Mouse (Mus musculus) left cerebral cortex, postnatal 10 days (tissue): ENCODE data around the gene Gm5771. TPM values are rescaled to one million over a fixed set of nuclear protein-coding genes. Genes with fewer than 3 reads are reported as not detected.
"Not testable (repeated sequence)": the region's sequence is repeated elsewhere in the genome, so short reads cannot be mapped to it uniquely, and the experiment has no call there.

ENCODE experiments used
- DNase-seq, 2 experiments: peaks; one replicate each; pipeline ENCODE4 v3.0.0; 2021 to 2022; ENCODE audit warnings: low spot score in 2 of 2, mixed read lengths in 1 of 2; ENCODE audit errors: extremely low spot score in 1 of 2
- intact Hi-C: fragments of 180-260 bp; cut with DNase I; formaldehyde crosslinking; loops from one replicate; pipeline ENCODE4 v1.15.1; 2025
- total RNA-seq, 2 experiments: library from RNA; stranded (reverse); gene quantifications; 2 replicates each; pipeline ENCODE4 v1.2.3; 2021

Gm5771 gene
- not detected for total RNA-seq

- DNase-seq, intact Hi-C loops: not testable (repeated sequence)
These were observed at the start of gene Gm5771 for GRCm38 (mm10) chr6:41392056-41392455. TSS of gene Gm5771 (plus strand) at chr6:41392356.

GRCm38 (mm10) chr6:41353932-41354331 lies 38.2 kb upstream of the Gm5771 start, which contains the start of gene Try10:
TSS of gene Try10 (plus strand) at chr6:41354105.
- DNase-seq, result no peak
- intact Hi-C loops, result loop anchor here (5.0 kb wide), 1 partner anchor 63 kb away; no protein-coding TSS in a partner anchor

DNA sequence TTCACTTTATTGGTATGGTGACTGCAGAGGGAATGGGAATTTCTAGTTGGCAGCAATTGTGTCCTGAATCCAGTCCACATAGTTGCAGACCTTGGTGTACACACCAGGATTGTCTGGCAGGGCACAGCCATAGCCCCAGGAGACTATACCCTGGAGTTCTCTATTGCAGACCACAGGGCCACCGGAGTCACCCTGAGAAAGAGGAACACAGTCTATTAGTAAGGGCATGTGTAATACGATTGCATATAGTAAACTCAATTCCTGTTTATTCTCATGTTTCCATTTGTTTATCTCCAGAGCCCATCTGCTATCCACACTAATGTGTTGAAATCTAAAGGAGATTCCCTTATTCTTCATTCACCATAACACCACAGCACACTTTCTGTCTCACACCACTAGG lies 18.4 kb upstream of the Gm5771 start:
- intact Hi-C loops, DNase-seq: not testable (repeated sequence)

DNA sequence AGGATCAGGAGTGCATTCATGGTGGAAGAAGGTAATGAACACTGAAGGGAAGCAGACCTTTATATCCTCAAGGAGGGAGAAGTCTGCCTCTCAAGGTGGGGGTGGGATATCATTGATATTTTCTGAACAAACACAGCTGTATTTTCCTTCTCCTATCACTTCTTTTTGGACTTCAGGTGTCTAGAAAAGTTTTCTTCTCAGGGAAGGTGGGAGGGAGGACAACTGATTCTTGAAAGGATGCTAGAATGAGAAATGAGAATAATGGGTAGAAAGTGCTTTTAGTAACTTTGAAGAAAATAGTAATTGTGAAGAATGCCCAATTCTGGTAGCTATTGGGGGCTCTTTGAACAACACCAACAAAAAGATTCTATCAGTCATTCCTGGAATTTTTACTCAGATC lies 14.6 kb upstream of the Gm5771 start, which contains the start of gene Prss3:
Gene Prss3, minus strand, starts transcription at position 101 of the 400 bp plus-strand sequence.
- DNase-seq, intact Hi-C loops: not testable (repeated sequence)

DNA sequence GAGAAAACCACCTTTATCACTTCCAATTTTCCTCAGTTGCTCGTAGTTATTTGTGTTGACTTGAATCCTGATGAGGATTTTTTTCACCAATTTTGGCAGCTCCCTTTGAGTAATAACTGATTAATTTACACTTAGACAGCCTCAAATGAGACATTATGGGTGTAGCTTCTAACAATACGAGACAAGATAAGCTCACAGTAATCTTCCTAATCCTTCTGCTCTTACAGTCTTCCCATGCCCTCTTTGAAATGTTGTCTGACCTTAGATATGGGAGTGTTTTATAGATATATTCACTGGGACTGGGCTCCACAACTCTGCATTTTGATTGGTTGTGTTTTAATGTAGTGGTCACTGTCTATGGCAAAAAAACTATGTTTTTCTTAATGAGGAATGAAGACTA lies 5.4 kb upstream of the Gm5771 start:
- intact Hi-C loops, result no loop called here
- DNase-seq, result no peak

- DNase-seq, intact Hi-C loops: not testable (repeated sequence)
These were observed 516 bp upstream of the Gm5771 start for GRCm38 (mm10) chr6:41391640-41392039.

DNA sequence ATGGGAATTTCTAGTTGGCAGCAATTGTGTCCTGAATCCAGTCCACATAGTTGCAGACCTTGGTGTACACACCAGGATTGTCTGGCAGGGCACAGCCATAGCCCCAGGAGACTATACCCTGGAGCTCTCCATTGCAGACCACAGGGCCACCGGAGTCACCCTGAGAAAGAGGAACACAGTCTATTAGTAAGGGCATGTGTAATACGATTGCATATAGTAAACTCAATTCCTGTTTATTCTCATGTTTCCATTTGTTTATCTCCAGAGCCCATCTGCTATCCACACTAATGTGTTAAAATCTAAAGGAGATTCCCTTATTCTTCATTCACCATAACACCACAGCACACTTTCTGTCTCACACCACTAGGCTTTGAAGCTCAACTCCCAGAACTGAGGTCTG lies 50.1 kb downstream of the Gm5771 start:
- intact Hi-C loops, DNase-seq: not testable (repeated sequence)

DNA sequence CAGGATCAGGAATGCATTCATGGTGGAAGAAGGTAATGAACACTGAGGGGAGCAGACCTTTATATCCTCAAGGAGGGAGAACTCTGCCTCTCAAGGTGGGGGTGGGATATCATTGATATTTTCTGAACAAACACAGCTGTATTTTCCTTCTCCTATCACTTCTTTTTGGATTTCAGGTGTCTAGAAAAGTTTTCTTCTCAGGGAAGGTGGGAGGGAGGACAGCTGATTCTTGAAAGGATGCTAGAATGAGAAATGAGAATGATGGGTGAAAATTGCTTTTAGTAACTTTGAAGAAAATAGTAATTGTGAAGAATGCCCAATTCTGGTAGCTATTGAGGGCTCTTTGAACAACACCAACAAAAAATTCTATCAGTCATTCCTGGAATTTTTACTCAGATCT lies 53.9 kb downstream of the Gm5771 start, which contains the start of gene Gm10334:
Gene Gm10334, minus strand, starts transcription at position 101 of the 400 bp plus-strand sequence.
- DNase-seq, intact Hi-C loops: not testable (repeated sequence)

Other genes starting within 250 kb of the Gm5771 start
- gene Try4, start 90.1 kb upstream of the Gm5771 start, total RNA-seq, result not detected
- gene Try5, start 75.5 kb upstream of the Gm5771 start, total RNA-seq, result not detected
- gene Try10, start 38.3 kb upstream of the Gm5771 start, total RNA-seq, result not detected
- gene Prss3, start 14.7 kb upstream of the Gm5771 start, total RNA-seq, result not detected
- gene Gm10334, start 53.8 kb downstream of the Gm5771 start, total RNA-seq, result under 1 TPM in 1 of 2 experiments, not detected in 1; 0.41 TPM
- gene Prss1, start 66.6 kb downstream of the Gm5771 start, total RNA-seq, result not detected
- not detected for gene Prss2, start 129.4 kb downstream of the Gm5771 start, total RNA-seq
- gene Ephb6, start 213.1 kb downstream of the Gm5771 start, total RNA-seq, result 100 to 1,000 TPM; 131 to 163 TPM
- gene Trpv6, start 244.0 kb downstream of the Gm5771 start, total RNA-seq, result 1 to 10 TPM; 1.7 to 2.1 TPM